Mouse (Mus musculus) layer of hippocampus, adult 11-12 months (tissue): ENCODE results near the gene Fchsd2.

Source experiments
- DNase-seq: peaks from one replicate; pipeline ENCODE4 v3.0.0; 2022; ENCODE audit warnings: low spot score

Gene Fchsd2

GRCm38 (mm10) chr7:101092618-101093017 lies at the start of gene Fchsd2:
Gene Fchsd2, plus strand, starts transcription at chr7:101092863.
- peak; percentile 55 for DNase-seq

GRCm38 (mm10) chr7:101043846-101044541 lies 48.7 kb upstream of the Fchsd2 start:
- DNase-seq, result no peak

GRCm38 (mm10) chr7:101048247-101048646 lies 44.4 kb upstream of the Fchsd2 start:
- no peak for DNase-seq

- DNase-seq, result no peak
These were observed 43.2 kb upstream of the Fchsd2 start for GRCm38 (mm10) chr7:101049326-101050087.

GRCm38 (mm10) chr7:101050724-101051550 lies 41.7 kb upstream of the Fchsd2 start:
- no peak for DNase-seq

- peak; percentile 58 for DNase-seq
These were observed 41.0 kb upstream of the Fchsd2 start for GRCm38 (mm10) chr7:101051551-101052221.

- no peak for DNase-seq
These were observed 39.5 kb upstream of the Fchsd2 start for GRCm38 (mm10) chr7:101053136-101053535.

- DNase-seq, result no peak
These were observed 35.4 kb upstream of the Fchsd2 start for GRCm38 (mm10) chr7:101057309-101057708.

- no peak for DNase-seq
These were observed 33.5 kb upstream of the Fchsd2 start for GRCm38 (mm10) chr7:101059188-101059587.

- no peak for DNase-seq
These were observed 32.2 kb upstream of the Fchsd2 start for GRCm38 (mm10) chr7:101060476-101060875.

GRCm38 (mm10) chr7:101061381-101061780 lies 31.3 kb upstream of the Fchsd2 start:
- DNase-seq, result peak; percentile 87

- peak; percentile 49 for DNase-seq
These were observed 30.4 kb upstream of the Fchsd2 start for GRCm38 (mm10) chr7:101062246-101062645.

- no peak for DNase-seq
These were observed 29.1 kb upstream of the Fchsd2 start for GRCm38 (mm10) chr7:101063523-101063922.

GRCm38 (mm10) chr7:101064697-101065688 lies 27.7 kb upstream of the Fchsd2 start:
- DNase-seq, result no peak

GRCm38 (mm10) chr7:101066009-101066408 lies 26.7 kb upstream of the Fchsd2 start:
- no peak for DNase-seq

GRCm38 (mm10) chr7:101066650-101067346 lies 25.9 kb upstream of the Fchsd2 start:
- no peak for DNase-seq

- DNase-seq, result no peak
These were observed 25.1 kb upstream of the Fchsd2 start for GRCm38 (mm10) chr7:101067521-101067920.

- no peak for DNase-seq
These were observed 23.4 kb upstream of the Fchsd2 start for GRCm38 (mm10) chr7:101069271-101069670.

GRCm38 (mm10) chr7:101070406-101070805 lies 22.3 kb upstream of the Fchsd2 start:
- no peak for DNase-seq

- no peak for DNase-seq
These were observed 21.6 kb upstream of the Fchsd2 start for GRCm38 (mm10) chr7:101071020-101071419.
